Mouse (Mus musculus): ENCODE results near the gene Anapc10. TPM values are rescaled to one million over a fixed set of nuclear protein-coding genes. Genes with fewer than 3 reads are reported as not detected.
A peak's percentile ranks its signal among the peaks of the same experiment; 100 is the strongest.
"Not testable (repeated sequence)": the region's sequence is repeated elsewhere in the genome, so short reads cannot be mapped to it uniquely, and the experiment has no call there.

Anapc10 gene
- total RNA-seq (2021) = 1 to 10 TPM; 5.5 to 5.9 TPM

DNA sequence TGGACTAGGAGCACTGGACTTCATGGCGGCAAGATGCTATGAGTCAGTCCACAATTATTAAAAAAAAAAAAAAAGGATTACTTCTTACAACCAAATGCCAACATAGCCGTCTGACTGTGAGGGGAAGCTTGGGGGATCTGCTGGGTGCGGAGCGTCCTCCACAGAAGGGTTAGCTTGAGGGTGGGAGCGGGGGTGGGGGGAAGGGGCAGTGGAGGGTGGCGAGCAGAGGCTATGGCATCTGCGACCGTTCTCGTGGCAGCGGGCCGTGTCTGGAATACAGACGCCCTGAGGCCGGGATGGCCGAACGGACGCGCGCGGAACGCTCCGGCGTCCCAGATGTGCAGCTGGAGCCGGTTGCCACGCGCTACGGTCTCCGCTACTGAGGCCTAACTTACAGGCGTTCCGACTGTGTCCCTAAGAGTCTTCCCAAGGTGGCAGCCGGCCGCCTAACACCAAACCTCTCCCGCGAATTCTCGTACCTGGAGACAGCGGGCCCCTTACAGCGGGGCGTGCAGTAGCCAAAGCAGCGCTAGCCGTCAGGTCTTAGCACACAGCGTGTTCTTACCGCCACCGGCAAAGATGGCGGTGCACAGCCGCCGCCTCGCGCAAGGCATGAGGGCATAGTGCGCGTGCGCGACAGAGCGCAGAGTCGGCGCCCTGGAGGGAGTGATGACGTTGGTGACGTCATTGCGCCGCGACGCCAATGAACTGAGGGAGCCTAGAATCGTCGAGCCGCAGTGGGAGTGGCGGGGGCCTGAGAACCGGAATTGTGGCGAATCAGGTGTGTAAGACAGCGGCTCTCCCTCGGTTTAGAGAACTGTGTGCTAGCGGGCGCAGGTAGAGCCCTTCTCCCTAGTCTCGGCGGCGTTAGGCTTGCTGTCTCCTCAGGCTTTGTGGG, at the start of gene Anapc10, which contains the start of gene Abce1:
Anapc10 (plus strand) TSS at position 757 of the 898 bp plus-strand sequence.
Abce1 (minus strand) TSS at position 677 of the 898 bp plus-strand sequence.
- peak; percentile 98 to 99 for DNase-seq
- intact Hi-C loops (cut with DNase I) = loop anchor here (5.0 kb wide), 1 partner anchor 414 kb away; no protein-coding TSS in a partner anchor

DNA sequence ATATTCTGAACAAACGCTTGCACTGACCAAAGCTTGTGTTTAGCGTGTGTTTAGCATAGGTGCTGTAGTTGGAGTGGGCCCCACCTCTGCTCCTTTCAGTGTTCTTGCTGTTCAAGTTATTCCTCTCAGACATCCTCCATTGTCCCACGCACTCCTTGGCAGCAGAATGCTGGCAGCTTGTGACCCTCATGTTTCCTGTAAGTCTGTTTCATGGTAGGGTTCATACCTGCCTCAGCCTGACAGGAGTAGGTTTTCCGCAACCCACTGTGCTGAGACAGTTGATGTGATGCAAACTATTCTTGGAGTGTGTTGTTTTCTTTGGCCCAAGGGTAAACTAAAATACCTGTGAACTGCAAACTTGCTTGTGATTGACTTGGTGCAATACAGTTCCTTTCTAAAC, 35.2 kb upstream of the Anapc10 start:
- no peak for DNase-seq
- intact Hi-C loops (cut with DNase I) = no loop called here

DNA sequence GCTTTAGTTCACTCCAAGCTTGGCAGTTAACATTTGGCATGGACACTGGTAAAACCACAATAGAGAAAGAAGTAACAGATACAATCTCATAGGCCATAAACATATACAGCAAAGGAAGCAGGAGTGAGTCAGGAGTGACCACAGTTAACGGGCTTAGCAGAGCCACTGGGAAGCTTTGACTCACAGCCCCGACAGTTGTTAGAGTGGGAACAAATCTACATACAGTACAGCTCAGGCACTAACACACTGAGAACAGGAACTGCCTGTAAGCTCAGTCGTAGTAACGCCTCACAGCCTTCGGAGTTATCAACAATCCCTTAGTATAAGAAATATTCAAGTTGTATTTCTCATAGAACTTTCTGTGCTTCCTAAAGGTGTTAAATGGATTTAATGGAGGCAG, 32.6 kb upstream of the Anapc10 start:
- no peak for DNase-seq
- intact Hi-C loops (cut with DNase I) = no loop called here

DNA sequence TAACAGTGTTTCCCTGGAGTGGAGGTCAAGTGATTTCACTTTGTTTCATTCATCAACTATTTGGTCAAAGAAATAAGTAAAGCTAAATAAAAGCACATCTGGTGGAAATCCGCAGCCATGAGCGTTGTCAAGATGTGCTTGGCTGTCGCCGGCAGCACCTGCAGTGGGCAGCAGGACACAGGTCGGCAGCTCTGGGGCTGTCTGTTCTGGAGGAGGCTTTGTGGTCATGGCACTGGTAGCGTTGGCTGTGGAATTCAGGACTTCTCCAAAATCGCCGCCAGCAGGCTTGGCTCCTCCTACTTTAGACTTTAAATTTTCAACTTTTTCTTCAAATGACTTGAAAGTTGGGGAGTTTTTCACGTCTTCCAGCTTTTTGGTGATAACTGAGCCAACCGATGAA, 31.5 kb upstream of the Anapc10 start:
- intact Hi-C loops (cut with DNase I) = not testable (repeated sequence)
- DNase-seq = peak in 1 of 2 experiments; percentile 11

DNA sequence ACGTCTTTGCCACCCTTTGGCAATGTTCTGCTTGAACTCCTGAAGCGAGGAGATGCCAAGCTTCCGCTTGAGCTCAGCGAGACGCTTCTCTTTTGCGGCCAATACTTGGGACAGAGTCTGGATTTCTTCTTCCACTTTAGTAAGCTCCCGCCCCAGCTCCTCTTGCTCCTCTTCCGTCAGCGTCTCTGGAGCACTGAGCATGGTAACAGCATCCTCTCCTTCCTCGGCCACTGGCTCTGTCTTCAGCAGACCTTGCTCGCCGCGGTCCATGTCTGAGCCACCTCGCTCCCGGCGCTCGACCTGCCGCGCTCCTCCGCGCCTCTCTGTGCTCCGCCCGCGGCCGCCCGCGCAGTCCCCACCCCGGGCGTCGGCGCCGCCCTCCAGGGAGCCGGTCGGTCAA, 31.1 kb upstream of the Anapc10 start:
- intact Hi-C loops (cut with DNase I) = no loop called here
- DNase-seq = peak; percentile 27 to 38

DNA sequence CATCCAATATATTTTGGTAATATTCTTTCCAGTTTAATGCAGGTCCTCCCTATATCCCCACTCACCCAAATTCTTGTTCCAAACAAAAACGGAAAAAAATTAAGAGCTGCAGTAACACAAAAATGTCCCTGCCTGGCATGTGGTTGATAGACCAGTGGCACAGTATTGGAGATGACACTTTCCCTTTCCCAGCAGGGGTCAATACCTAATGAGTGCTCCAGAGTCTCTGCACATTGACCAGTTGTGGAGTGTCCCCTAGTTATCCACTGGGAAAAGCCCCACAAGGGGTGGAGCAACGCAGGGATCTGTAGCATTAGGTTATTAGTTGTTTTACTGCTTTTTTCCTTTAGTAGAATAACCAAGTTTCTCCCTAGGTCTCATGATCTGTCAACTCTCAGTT, 30.7 kb upstream of the Anapc10 start:
- DNase-seq = peak in 1 of 2 experiments; percentile 9
- intact Hi-C loops (cut with DNase I) = no loop called here

DNA sequence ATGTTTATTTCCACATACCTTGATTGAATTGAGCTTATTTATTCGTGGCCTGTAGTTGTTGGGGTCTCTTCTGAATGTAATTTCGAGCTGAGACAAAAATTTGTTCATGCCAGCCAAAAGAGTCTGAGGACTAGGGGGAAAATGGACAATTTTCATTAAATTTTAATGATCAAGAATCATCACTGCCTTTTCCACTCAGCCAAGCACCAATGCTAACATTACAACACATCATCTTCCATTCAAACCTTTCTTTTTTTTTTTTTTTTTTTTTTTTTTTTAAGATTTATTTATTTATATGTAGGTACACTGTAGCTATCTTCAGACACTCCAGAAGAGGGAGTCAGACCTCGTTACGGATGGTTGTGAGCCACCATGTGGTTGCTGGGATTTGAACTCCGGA, 25.7 kb upstream of the Anapc10 start:
- DNase-seq; intact Hi-C loops (cut with DNase I): not testable (repeated sequence)

DNA sequence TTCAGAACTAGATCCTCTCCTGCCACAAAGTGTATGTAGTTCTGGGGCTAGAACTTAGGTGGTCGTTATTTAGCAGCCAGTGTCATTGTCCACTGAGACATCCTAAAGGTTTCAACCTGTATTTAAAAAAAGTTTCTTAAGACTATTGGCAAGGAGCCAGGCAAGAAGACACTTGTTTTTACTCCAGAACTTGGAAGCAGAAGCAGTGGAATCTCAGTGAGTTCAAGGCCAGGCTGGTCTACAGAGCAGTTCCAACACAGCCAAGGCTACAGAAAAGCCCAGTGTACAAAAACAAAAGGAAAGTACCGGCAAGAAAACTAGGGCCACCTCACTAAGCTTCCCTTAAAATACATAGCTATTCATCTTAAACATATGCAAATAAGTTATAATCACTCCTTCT, 19.1 kb upstream of the Anapc10 start:
- no peak for DNase-seq
- intact Hi-C loops (cut with DNase I) = no loop called here

DNA sequence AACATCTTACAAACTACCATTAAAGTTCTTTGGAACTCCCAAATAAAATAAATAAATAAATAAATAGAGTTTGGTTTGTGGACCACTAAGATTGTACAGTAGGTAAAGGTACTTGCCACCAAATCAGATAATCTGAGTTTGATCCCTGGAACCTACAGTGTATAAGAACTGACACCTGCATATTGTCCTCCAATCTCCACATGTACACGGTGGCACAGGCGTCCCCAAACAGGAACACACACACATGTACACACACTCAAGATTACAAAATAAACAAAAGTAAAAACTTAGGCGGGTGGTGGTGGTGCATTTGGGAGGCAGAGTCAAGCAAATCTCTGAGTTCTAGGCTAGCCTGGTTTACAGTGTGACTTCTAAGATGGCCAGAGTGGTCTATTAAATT, 4.9 kb upstream of the Anapc10 start:
- no peak for DNase-seq
- intact Hi-C loops (cut with DNase I) = no loop called here

DNA sequence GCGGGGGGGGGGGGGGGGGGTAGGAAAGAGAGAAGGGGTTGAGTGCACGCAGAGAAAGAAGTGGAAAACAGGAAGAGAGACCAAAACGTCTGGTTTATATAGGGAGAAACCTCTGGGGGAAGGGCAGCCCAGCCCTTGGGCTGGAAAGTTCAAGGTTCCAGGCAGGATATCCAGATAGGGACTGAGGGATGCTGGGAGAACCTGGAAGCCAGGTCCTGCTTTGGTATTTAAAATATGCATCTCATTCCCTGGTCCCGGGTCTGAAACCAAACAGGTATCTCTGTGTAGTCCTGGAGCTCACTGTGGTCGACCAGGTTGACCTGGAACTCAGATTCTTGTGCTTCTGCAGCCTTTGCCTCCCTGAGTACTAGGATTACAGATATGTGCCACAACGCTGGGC, 1.1 kb downstream of the Anapc10 start:
- intact Hi-C loops (cut with DNase I) = loop anchor here (5.0 kb wide), 1 partner anchor 415 kb away; no protein-coding TSS in a partner anchor
- no peak for DNase-seq

DNA sequence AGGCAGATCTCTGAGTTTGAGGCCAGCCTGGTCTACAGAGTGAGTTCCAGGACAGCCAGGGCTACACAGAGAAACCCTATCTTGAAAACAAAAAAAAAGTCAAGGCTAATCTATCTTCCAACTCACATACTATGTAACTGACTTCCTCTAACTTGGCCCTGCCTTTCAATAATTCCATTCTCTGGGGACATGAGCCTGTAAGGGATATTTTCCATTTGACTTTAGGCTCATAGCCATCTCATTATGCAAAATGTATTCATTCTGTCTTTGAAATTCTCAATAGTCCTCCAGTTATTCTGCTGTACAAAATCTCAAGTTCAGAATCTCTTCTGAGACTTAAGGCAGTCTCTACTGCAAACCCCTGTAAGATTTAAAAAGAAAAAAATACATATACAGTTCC, 9.9 kb downstream of the Anapc10 start:
- intact Hi-C loops (cut with DNase I) = no loop called here
- DNase-seq = no peak

DNA sequence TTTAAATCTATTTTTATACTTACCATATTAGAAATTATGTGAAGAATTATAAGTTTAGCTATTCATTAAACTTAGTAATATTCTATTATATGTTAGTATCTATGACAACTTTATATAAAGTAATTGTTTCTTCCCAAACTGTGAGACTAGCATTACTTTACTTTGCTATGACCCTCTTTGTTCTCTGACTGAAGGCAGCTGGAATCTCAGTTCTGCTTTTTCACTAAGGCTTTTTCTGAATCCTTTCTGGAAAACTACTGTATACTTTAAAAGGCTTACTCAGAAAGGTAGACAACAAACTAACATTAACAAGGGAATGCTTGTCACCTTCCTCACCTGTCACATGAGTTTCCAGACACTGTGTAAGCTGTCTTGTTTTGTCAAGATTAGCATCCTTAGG, 11.7 kb downstream of the Anapc10 start:
- no peak for DNase-seq
- intact Hi-C loops (cut with DNase I) = no loop called here

DNA sequence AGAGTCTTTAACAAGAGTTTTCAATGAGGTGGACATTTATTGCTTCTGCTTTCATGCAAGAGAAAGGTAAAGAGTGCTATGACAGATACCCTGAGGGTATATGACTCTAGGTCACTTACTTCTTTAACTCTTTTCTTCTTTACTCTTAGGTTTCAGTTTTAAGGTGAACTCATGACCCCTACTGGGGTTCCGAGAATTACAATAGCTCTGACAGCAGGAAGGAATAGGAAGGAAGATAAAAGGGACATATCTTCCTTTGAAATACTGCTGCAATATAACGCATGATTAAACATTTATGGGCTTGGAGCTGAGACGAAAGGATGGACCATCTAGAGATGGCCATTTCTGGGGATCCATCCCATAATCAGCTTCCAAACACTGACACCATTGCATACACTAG, 13.0 kb downstream of the Anapc10 start:
- intact Hi-C loops (cut with DNase I) = no loop called here
- no peak for DNase-seq

DNA sequence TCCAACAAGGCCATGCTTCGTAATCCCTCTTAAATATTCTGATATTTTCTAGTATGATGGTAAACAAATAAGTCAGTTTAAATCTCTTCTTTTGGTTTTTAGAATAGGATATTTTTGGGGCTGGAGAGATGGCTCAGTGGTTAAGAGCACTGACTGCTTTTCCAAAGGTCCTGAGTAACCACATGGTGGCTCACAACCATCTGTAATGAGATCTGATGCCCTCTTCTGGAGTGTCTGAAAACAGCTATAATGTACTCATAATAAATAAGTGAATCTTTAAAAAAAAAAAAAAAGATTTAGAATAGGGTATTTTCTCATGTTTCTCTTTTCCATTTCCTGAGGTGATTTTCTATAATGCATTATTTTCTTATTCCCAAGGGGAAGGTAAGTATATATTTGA, 16.3 kb downstream of the Anapc10 start:
- intact Hi-C loops (cut with DNase I) = no loop called here
- DNase-seq = no peak

DNA sequence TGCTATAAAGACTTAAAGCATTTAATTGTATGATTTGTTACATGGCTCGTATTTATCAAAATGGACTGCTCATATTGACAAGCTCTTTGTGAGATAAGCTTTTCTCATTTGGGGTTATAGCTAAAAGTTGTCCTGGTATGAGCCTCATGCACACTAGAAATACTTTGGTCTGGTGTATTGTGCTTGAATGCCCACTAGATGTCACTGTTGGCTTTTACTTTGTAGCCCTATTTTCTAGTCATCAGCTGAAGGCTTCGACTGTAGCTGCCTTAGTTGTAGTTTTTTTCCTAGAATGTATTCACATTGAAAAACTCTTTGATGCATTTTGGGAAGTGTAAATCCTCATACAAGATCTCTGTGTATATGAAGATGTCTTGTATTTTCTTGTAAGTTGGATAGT, 22.7 kb downstream of the Anapc10 start:
- intact Hi-C loops (cut with DNase I) = loop anchor here (1.0 to 5.0 kb wide), 2 partner anchors 749 to 953 kb away; no protein-coding TSS in a partner anchor
- DNase-seq = peak; percentile 41 to 62

DNA sequence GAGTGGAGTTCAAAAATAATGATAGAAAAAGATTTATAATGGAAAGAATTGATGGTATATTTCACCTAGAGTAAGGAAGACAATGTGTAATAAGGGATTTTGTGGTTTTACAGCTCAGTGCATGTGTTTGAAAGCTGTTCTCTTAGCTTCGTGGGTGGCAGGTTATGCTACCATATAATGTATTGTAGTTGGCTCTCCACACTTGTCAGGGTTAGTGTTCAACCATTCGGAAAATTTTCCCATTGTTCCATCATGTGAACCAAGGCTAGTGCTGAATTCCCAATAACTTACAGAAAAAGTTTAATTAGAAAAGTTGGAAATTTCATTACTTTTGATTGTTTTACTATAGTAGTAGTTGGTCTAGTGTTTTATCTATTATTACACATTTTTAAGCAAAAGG, 36.6 kb downstream of the Anapc10 start:
- no peak for DNase-seq
- intact Hi-C loops (cut with DNase I) = loop anchor here (5.0 kb wide), 1 partner anchor 939 kb away; no protein-coding TSS in a partner anchor

DNA sequence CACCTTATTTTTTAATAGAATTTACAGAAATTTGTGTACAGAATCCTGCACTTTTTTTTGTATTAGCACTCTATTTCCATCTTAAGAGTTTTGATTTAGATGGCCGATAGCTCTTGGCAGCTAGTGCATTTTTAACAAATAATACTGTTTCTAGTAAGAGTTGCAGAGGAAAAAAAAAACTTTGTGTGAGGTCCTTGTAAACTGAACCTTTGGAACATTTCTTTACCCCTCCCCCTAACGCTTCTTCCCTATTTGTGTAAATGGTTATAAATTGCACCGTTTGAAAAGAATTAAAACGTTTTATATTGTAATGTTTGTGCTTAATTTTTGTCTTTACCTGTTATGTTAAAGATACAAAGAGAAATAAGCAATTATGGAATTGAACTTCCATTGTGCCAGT, 37.0 kb downstream of the Anapc10 start:
- DNase-seq = no peak
- intact Hi-C loops (cut with DNase I) = loop anchor here (5.0 kb wide), 1 partner anchor 939 kb away; no protein-coding TSS in a partner anchor

DNA sequence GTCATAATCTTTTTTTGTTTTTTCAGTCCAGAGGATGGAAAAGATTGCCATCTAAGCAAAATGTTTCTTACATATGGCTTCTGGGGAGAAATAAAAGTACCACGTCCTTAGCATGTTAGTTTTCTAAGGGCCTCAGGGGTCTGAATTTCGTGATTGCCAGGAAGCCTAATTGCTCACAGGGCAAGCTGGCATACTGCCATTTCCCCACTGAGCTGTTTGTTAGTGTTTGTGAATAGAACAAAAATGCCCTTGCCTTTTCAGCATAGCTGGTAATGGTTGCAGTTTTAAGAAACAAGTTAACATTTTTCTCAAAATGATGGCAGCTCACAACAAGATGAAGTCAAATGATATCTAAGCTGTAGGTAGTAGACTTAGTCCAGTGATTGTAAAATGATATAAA, 38.7 kb downstream of the Anapc10 start:
- no peak for DNase-seq
- intact Hi-C loops (cut with DNase I) = no loop called here

DNA sequence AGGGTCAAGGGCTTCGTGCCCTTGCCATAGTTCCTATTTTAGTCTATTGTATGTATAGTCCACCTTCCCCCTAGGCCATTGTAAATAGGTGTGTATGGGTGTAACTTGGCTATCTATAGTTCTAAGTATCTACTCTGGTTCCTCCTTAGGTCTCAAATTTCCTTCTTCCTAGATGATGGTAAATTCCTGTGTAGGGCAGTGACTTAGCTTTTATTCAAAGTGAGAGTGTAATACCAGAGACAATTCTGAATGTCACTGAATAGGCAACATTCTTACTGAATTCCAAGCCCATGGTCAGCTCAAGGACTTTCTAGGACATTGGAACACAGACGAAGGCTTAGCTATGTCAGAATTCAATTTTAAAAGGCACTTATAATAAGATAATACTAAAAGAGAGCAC, 83.3 kb downstream of the Anapc10 start:
- DNase-seq; intact Hi-C loops (cut with DNase I): not testable (repeated sequence)

DNA sequence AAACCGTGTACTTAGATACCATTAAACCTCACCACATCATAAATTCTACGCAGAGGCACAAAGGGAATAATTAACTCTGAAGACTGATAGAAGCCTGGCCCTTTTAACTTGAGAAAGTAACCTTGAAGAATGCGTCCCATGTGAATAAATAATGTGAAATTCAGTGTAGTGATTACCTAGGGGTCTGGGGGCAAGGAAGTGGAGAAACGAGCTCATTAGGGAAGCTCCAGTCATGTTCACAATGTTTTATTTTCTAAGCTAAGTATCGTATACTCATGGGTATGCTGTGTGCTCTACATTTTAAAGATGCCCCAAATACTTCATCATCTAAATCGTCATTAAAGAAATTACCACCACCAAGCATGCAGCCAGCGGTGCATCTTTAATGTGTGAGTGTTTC, 85.1 kb downstream of the Anapc10 start:
- DNase-seq = no peak
- intact Hi-C loops (cut with DNase I) = no loop called here

DNA sequence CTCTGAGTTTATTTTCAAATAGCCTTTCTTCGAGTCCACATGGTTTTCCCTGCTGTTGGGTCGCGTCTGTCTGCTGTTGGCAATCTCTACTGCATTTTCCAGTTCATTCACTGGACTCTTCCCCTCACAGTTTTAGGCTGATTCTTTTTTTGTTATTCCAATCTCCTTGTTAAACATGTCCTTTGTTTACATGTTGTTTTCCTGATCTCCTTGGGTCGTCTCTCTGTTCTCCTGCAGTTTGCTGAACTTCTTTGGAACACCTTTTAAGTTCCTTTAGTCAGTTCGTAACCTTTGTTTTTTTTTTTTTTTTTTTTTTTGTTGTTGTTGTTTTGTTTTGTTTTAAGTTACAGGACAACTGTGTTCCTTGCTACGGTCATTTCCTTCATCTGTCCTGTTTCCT, 92.9 kb downstream of the Anapc10 start:
- no peak for DNase-seq
- intact Hi-C loops (cut with DNase I) = no loop called here

DNA sequence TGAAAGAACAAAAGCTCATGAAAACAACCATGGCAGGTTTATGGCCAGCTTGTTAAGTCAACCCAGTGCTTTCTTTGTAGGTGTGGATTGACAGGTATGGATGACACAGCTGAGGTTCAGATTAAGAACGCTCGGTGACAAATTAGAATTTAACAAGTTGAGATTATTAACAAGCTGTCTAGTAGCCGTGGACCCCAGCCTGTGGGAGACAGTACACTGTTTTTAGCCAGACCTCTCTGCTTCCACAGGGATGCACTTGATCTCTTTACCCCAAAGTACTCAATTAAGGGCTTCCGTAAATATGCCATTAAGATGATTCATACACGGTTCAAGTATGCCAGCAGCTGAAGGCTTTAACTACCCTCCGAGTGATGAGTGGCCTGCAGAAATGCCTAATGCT, 95.4 kb downstream of the Anapc10 start:
- no peak for DNase-seq
- intact Hi-C loops (cut with DNase I) = no loop called here
